Mouse (Mus musculus) forebrain, embryonic 10.5 days (tissue): Measurements from ENCODE around the gene Aurkaip1. TPM values are rescaled to one million over a fixed set of nuclear protein-coding genes. Genes with fewer than 3 reads are reported as not detected.

ENCODE experiments used
- DNase-seq: peaks from one replicate; pipeline ENCODE4 v3.0.0-alpha.2; 2017; ENCODE audit warnings: low spot score; ENCODE audit errors: extremely low spot score
- H3K27ac ChIP-seq: fragments of 300-500 bp; sonication (generic); 2 replicates; pipeline ENCODE4 v1.5.1; 2016; ENCODE audit warnings: mild to moderate bottlenecking
- H3K27me3 ChIP-seq: fragments of 300-500 bp; sonication (generic); 2 replicates; pipeline ENCODE4 v1.6.1; 2016; ENCODE audit warnings: mild to moderate bottlenecking; ENCODE audit not compliant: poor library complexity, severe bottlenecking
- H3K36me3 ChIP-seq: fragments of 300-500 bp; sonication (generic); replicated peaks from 2 replicates; pipeline ENCODE4 v1.6.1; 2016; ENCODE audit warnings: mild to moderate bottlenecking, moderate library complexity
- H3K4me1 ChIP-seq: fragments of 300-500 bp; sonication (generic); 2 replicates; pipeline ENCODE4 v1.6.1; 2016
- H3K4me3 ChIP-seq: fragments of 300-500 bp; sonication (generic); 2 replicates; pipeline ENCODE4 v1.5.1; 2016; ENCODE audit warnings: mild to moderate bottlenecking, moderate library complexity
- H3K9me3 ChIP-seq: fragments of 300-500 bp; sonication (generic); 2 replicates; pipeline ENCODE4 v1.6.1; 2016; ENCODE audit warnings: mild to moderate bottlenecking, moderate library complexity
- WGBS: fragments of 180-500 bp; shearing (Covaris S2); methylation state at CpG from one replicate; pipeline ENCODE4 v1.1.7; 2016; 5-methylcytosine and 5-hydroxymethylcytosine counted together
- polyA plus RNA-seq: library from polyadenylated mRNA; unstranded; fragments of >200 nt; fragmentation: Nextera tagmentation; extraction: Ambion mirVana; gene quantifications from 2 replicates; pipeline ENCODE4 v1.2.1, GENCODE M21; 2016

The Aurkaip1 gene
- polyA plus RNA-seq, 1 experiment from 2014 or later: 165 TPM

DNA sequence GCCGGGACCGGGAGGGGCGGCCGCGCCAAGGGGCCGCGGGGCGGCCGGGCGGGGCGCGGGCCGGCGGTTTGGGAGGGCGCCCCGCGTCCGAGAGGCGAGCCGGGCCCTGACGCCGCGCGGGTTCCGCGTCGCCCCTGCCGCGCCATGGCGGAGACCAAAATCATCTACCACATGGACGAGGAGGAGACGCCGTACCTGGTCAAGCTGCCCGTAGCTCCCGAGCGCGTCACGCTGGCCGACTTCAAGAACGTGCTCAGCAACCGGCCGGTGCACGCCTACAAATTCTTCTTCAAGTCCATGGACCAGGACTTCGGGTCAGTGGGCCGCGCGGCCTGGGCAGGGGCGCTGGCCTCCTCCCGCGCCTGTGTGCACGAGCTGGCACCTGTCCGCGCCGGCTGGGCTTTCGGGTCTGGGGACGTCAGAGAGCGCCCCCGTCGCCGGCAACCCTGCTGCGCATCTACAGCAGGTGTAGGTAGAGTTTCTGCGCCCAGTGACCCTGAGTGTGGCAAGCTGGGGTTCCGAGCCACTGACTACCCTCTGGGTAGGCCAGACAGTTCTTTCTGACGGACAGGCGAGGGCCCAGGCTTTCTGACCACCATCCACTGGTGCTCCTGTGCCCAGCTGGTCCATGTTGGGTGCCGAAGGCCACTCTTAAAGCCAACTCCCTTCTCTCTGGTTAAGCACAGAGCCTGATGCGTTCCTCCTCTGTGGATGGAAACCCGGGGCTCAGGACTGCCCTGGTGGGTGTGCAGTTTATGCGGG, 16.7 kb downstream of the Aurkaip1 start:
- WGBS: 2% methylated on average over 69 of the region's 69 CpGs
- Histone ChIP-seq H3K9me3 (no peaks in the 10 kb centered on the region), H3K36me3 (peaks cover 30% of the 10 kb centered on the region), H3K4me3 (peak overlapping the region; percentile 88), H3K4me1 (peaks cover 40% of the 10 kb centered on the region), H3K27ac (peak overlapping the region; percentile 90), H3K27me3 (peaks cover 1% of the 10 kb centered on the region)
- DNase-seq: peak; percentile 63

GRCm38 (mm10) chr4:155848434-155849095, 17.5 kb downstream of the Aurkaip1 start:
- H3K9me3 ChIP-seq: no peaks in the 10 kb centered on the region
- no peak for DNase-seq
- WGBS: 58% methylated on average over 7 of the region's 7 CpGs
- H3K4me1 ChIP-seq: peaks cover 40% of the 10 kb centered on the region
- H3K4me3 ChIP-seq: peak overlapping the region; percentile 88
- peak overlapping the region; percentile 90 for H3K27ac ChIP-seq
- peaks cover 30% of the 10 kb centered on the region for H3K36me3 ChIP-seq
- no peaks in the 10 kb centered on the region for H3K27me3 ChIP-seq

GRCm38 (mm10) chr4:155849391-155849790, 18.3 kb downstream of the Aurkaip1 start:
- no peak for DNase-seq
- WGBS: 88% methylated on average over 2 of the region's 2 CpGs
- no peak overlapping the region for H3K27ac ChIP-seq
- H3K27me3 ChIP-seq: no peaks in the 10 kb centered on the region
- no peaks in the 10 kb centered on the region for H3K9me3 ChIP-seq
- H3K4me3 ChIP-seq: peak overlapping the region; percentile 88; the same call in 1 of the 2 replicates
- peaks cover 33% of the 10 kb centered on the region for H3K36me3 ChIP-seq
- H3K4me1 ChIP-seq: peaks cover 40% of the 10 kb centered on the region

DNA sequence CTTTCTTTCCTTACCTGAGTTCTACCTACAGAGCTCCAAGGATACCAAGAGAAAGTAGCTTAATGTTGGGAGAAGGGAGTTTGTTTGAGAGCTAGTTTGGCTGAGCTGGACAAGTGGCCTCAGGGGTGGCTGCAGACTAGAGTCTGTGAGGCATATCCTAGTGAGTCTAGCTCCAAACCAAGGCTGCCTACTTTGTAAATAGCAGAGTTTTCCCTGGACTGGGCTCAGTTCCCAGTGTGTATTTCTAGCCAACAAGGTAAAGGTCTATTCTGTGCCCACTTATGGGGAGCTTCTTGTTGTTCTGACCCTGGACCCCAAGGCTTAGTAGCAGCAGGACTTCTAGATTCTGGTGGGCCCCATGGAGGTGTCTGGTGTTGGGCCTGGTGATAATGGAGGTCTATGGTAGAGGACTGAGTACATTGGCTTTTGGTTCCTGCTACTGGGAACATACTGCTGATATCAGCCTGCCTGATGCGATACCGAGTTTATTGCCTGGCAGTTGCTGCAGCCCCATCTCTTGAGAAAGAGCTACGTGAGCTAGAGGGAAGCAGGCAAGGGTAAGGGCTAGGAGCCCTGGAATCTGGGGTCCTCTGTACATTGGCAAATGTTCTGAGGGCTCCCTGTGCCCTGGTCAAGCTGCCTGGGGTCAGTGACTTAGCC, 18.9 kb downstream of the Aurkaip1 start:
- Histone ChIP-seq H3K9me3 (no peaks in the 10 kb centered on the region), H3K27ac (no peak overlapping the region), H3K27me3 (no peaks in the 10 kb centered on the region), H3K36me3 (peaks cover 38% of the 10 kb centered on the region), H3K4me3 (peak overlapping the region; percentile 6; the same call in 1 of the 2 replicates), H3K4me1 (peaks cover 40% of the 10 kb centered on the region)
- 92% methylated on average over 3 of the region's 3 CpGs for WGBS
- DNase-seq: no peak

- no peaks in the 10 kb centered on the region for H3K9me3 ChIP-seq
- peaks cover 39% of the 10 kb centered on the region for H3K4me1 ChIP-seq
- no peaks in the 10 kb centered on the region for H3K27me3 ChIP-seq
- 94% methylated on average over 3 of the region's 3 CpGs for WGBS
- no peak overlapping the region for H3K27ac ChIP-seq
- no peak overlapping the region for H3K4me3 ChIP-seq
- peaks cover 53% of the 10 kb centered on the region for H3K36me3 ChIP-seq
- DNase-seq: no peak
These were observed 20.3 kb downstream of the Aurkaip1 start for GRCm38 (mm10) chr4:155851368-155851767.

- 86% methylated on average over 2 of the region's 2 CpGs for WGBS
- Histone ChIP-seq H3K4me1 (peaks cover 33% of the 10 kb centered on the region), H3K27me3 (no peaks in the 10 kb centered on the region), H3K9me3 (no peaks in the 10 kb centered on the region), H3K4me3 (no peak overlapping the region), H3K36me3 (peaks cover 59% of the 10 kb centered on the region), H3K27ac (no peak overlapping the region)
- no peak for DNase-seq
These were observed 20.9 kb downstream of the Aurkaip1 start for GRCm38 (mm10) chr4:155851951-155852411.

DNA sequence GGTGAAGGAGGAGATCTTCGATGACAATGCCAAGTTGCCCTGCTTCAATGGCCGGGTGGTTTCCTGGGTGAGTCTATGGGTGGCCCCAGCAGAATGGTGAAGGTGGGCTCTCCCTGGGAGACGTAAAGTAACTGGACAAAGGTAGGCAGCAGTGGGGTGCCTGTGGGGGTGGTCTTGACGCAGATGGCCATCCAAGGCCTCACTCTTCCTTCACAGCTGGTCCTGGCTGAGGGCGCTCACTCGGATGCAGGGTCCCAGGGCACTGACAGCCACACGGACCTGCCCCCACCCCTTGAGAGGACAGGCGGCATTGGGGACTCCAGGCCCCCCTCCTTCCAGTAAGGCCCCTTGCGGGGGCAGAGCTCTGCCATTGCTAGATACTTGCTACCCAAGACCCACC, 22.3 kb downstream of the Aurkaip1 start:
- 92% methylated on average over 9 of the region's 9 CpGs for WGBS
- H3K4me1 ChIP-seq: peaks cover 22% of the 10 kb centered on the region
- no peaks in the 10 kb centered on the region for H3K27me3 ChIP-seq
- no peak for DNase-seq
- no peaks in the 10 kb centered on the region for H3K9me3 ChIP-seq
- no peak overlapping the region for H3K4me3 ChIP-seq
- peaks cover 73% of the 10 kb centered on the region for H3K36me3 ChIP-seq
- no peak overlapping the region for H3K27ac ChIP-seq

DNA sequence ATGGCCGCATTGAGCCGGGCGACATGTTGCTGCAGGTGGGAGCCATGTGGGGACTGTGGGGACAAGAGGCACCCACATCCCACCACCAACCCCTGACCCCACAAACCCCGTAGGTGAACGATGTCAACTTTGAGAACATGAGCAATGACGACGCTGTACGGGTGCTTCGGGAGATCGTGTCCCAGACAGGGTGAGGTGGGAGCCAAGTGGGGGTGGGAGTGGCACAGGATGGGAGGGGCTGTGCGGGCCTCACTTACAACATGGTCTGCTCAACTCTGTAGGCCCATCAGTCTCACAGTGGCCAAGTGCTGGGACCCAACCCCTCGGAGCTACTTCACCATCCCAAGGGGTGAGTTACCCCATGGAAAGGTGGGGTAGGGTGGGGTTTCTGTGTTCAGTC, 23.9 kb downstream of the Aurkaip1 start:
- Histone ChIP-seq H3K27ac (no peak overlapping the region), H3K27me3 (no peaks in the 10 kb centered on the region), H3K4me1 (peaks cover 6% of the 10 kb centered on the region), H3K4me3 (no peak overlapping the region), H3K36me3 (peaks cover 87% of the 10 kb centered on the region), H3K9me3 (no peaks in the 10 kb centered on the region)
- no peak for DNase-seq
- 98% methylated on average over 12 of the region's 12 CpGs for WGBS

DNA sequence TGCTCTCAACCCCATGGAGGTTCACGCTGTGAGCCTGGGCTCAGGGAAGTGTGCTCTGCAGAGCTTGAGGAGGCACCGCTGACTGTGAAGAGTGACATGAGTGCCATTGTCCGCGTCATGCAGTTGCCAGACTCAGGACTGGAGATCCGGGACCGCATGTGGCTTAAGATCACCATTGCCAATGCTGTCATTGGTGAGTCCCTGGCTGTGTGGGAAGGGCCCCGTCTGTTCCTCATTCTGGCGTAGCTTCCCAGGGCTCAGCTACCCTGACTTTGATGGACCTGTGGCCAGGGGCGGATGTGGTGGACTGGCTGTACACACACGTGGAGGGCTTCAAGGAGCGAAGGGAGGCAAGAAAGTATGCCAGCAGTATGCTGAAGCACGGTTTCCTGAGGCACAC, 25.0 kb downstream of the Aurkaip1 start:
- 93% methylated on average over 12 of the region's 12 CpGs for WGBS
- DNase-seq: no peak
- no peaks in the 10 kb centered on the region for H3K9me3 ChIP-seq
- no peaks in the 10 kb centered on the region for H3K4me1 ChIP-seq
- H3K27ac ChIP-seq: no peak overlapping the region
- peaks cover 89% of the 10 kb centered on the region for H3K36me3 ChIP-seq
- H3K4me3 ChIP-seq: no peak overlapping the region
- no peaks in the 10 kb centered on the region for H3K27me3 ChIP-seq

DNA sequence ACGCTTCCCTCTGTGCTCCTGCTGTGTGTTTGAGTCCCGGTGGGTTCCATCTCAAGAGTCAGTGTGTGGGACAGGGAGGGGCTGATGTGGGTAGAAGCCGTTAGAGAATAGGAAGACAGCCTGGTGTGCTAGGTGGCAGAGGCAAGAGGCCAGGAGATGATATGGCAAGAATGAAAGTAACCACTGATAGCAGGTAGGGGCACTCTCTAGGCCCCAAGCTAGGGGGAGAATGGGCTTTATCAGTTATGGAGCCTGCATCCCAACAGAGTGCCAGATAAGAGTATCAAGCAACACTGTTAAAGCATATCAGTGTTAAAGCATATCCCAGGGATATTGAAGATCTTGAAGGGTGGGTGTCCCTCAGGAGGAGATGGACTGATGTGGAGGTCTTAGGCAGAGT, 25.8 kb downstream of the Aurkaip1 start:
- H3K4me1 ChIP-seq: no peaks in the 10 kb centered on the region
- no peaks in the 10 kb centered on the region for H3K9me3 ChIP-seq
- H3K27ac ChIP-seq: no peak overlapping the region
- DNase-seq: no peak
- WGBS: 92% methylated on average over 3 of the region's 3 CpGs
- H3K4me3 ChIP-seq: no peak overlapping the region
- no peaks in the 10 kb centered on the region for H3K27me3 ChIP-seq
- H3K36me3 ChIP-seq: peaks cover 94% of the 10 kb centered on the region

DNA sequence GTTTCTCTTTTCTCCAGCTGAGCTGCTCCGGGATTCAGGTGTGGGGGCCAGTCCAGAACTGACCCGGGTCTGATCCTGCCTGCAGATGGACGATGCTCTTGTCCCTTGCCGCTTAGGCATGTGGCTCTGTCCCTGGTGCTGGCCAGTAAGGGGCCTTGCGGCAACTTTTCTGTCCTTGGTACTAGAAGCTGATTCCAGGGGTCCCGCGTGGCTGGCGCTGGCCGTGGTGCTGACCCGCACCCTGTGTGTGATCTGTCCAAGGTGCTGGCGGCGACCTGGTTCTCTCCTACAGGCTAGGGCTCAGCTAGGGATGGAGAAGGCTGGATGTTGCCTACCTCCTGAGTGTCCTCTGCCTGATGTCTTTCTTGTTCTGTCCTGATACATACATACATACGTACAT, 28.2 kb downstream of the Aurkaip1 start:
- no peaks in the 10 kb centered on the region for H3K27me3 ChIP-seq
- 31% methylated on average over 13 of the region's 13 CpGs for WGBS
- no peak overlapping the region for H3K27ac ChIP-seq
- H3K4me1 ChIP-seq: no peaks in the 10 kb centered on the region
- no peaks in the 10 kb centered on the region for H3K9me3 ChIP-seq
- peaks cover 77% of the 10 kb centered on the region for H3K36me3 ChIP-seq
- H3K4me3 ChIP-seq: no peak overlapping the region
- peak; percentile 74 for DNase-seq

DNA sequence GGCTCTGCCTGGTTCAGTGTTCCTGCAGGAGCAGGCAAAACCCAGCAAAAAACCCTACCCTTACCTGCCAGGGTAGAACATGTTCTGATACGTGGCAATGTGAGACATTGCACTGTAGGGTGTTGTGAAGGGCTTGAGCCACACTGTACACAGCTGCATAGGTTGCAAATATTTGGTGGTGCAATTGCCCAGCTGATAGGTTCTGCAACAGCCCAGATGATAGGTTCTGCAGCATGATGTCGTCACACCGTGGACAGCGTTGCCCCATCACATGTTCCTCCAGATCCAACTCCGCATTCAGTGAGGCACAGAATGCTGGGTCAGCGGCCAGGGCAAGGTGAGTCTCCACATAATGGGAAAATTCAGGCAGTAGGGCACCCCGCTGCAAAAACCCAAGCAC, 30.7 kb downstream of the Aurkaip1 start:
- Histone ChIP-seq H3K9me3 (no peaks in the 10 kb centered on the region), H3K27me3 (no peaks in the 10 kb centered on the region), H3K27ac (no peak overlapping the region), H3K36me3 (peaks cover 76% of the 10 kb centered on the region), H3K4me1 (no peaks in the 10 kb centered on the region), H3K4me3 (no peak overlapping the region)
- no peak for DNase-seq
- 91% methylated on average over 7 of the region's 7 CpGs for WGBS

DNA sequence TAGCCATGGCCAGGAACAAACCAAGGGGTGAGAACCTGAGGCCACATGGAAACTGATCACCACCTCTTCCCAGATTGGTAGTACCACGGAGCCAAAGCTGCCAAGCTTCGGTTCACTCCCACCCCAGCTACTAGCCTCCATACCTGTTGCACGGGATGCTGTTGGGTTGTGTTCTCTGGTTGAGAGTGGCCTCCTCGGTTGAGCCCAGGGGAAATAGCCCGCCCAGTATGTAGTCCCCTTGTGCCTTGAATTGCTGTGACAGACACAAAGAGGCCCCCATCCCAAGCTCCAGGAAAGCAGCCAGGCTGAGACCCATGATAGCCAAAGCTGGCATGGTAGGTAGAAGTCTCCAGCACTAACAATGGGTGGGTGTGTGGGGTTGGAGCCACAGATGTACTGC, 31.9 kb downstream of the Aurkaip1 start, which contains the start of gene Tas1r3:
Gene Tas1r3, minus strand, starts transcription at position 362 of the 400 bp plus-strand sequence.
- WGBS: 83% methylated on average over 5 of the region's 5 CpGs
- DNase-seq: no peak
- Histone ChIP-seq H3K4me3 (no peak within 1 kb of the TSS), H3K9me3 (no peaks in the 10 kb centered on the region), H3K27ac (no peak within 1 kb of the TSS), H3K36me3 (peaks cover 66% of the 10 kb centered on the region), H3K4me1 (no peaks in the 10 kb centered on the region), H3K27me3 (no peaks in the 10 kb centered on the region)
